In the genomic region with DNA sequence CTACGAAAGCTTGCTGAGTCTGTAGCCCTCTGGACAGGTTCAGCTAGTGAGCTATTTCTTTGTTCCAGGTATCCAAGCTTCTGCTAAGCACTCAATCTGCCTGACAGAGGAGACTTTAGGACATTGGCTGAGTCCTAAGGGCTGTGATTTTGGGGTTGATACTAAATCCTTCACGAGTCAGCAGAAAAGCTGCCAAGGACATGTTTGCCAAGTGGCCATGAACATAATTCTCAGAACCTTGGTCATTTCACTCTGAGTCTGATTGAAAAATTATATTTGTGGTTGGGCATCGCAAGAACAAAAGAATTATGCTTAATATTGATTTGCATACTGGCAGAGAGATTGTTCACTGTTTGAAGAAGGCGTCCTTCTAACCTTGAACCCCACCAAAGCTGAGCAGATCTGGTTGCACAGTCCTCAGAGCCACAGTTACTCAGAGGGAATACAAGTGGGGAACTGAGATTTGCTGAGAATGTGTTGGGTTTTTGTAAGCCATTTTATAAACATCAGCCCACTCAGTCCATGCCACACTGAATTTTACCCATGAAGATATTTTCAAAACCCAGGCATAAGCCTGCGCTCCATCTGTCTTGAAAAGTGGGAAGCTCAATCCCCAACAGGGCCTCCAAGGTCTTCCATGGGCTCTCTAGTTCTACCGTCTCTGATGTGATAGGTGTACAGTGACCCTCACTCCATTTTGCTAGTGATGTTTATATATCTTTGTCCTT, we compare ENCODE assay signal across 24 mouse cellular contexts. TPM values are rescaled to one million over a fixed set of nuclear protein-coding genes. Genes with fewer than 3 reads are reported as not detected.
DNase-seq lines count a peak whose midpoint lies in the region; ATAC-seq and TF ChIP-seq lines count a peak whose summit lies in the region.
"Had no signal": no experiment of that assay in that cellular context is flagged by ENCODE, and none has a peak within 500 bp of the region (broad histone marks: within the 10 kb centered on the region; RNA-seq: fewer than 3 reads in every experiment).

No protein-coding gene starts in this region.

- TF ChIP-seq CTCF in layer of hippocampus, adult 2 months (conservative IDR thresholded peaks at IDR 0.05): no peak

- no peak overlapping the region for H3K4me3 ChIP-seq in layer of hippocampus, adult 2 months
- H3K4me3 ChIP-seq: heart, embryonic 15.5 days; hindbrain, embryonic 15.5 days; limb, embryonic 12.5 days; midbrain, embryonic 12.5 days had no signal

- H3K27ac ChIP-seq in layer of hippocampus, adult 2 months: peak overlapping the region; percentile 79
- H3K27ac ChIP-seq: heart, embryonic 15.5 days; hindbrain, embryonic 15.5 days; limb, embryonic 12.5 days; midbrain, embryonic 12.5 days had no signal

- ATAC-seq in activated CD4-positive, CD25-positive, alpha-beta regulatory T cell, adult 4 months: no peak
- ATAC-seq: CD4-positive, CD25-positive, alpha-beta regulatory T cell, adult 4 months; forebrain, embryonic 16.5 days; liver, postnatal 0 days had no signal

- peak; percentile 41 for DNase-seq in adrenal gland, postnatal 10 days
- no peak for DNase-seq in adrenal gland, adult 18-20 months (ENCODE audit: low spot score in 2 of 2)
- peak in 1 of 2 experiments; percentile 42 for DNase-seq in layer of hippocampus, adult 2 months (ENCODE audit: low spot score in 2 of 2)
- DNase-seq in layer of hippocampus, adult 9-11 months: no peak
- DNase-seq in right cerebral cortex, adult 18-20 months: peak; percentile 31
- DNase-seq in right cerebral cortex, postnatal 10 days (ENCODE audit: low spot score in 2 of 2): no peak
- DNase-seq in thymus, postnatal 36 days: no peak
- DNase-seq: cerebellum, adult 2 months; cerebellum, postnatal 25 days; heart, postnatal 36 days; kidney, postnatal 25 days; liver, postnatal 0 days; lung, postnatal 10 days; thymus, postnatal 25 days had no signal

RNA-seq across cellular contexts. Expression of a gene that starts 39.1 kb away (rescaled TPM):
- total RNA-seq in adrenal gland, postnatal 10 days (2021): 10 to 100 TPM; 22.6 to 32.4 TPM
- total RNA-seq in adrenal gland, adult 18-20 months (2021): 10 to 100 TPM; 19.6 to 23.5 TPM
- total RNA-seq in layer of hippocampus, adult 2 months (2021): 10 to 100 TPM; 83.3 to 90.8 TPM
- polyA plus RNA-seq in activated CD4-positive, CD25-positive, alpha-beta regulatory T cell, adult 4 months (2017; shearing (Covaris generic)): under 1 TPM in 1 of 2 experiments, not detected in 1; 0.28 TPM
- total RNA-seq: megakaryocyte progenitor cell, adult 5-6 weeks; monocyte, adult 5-6 weeks; neutrophil, adult 5-6 weeks had no signal

Comparison
In these comparisons a context has a peak if more than half of its experiments do, and no peak if none do; other contexts are left out.
1. DNase-seq: peak in adrenal gland, postnatal 10 days (single experiment) and right cerebral cortex, adult 18-20 months (single experiment); none in adrenal gland, adult 18-20 months (0 of 2), layer of hippocampus, adult 9-11 months (single experiment), right cerebral cortex, postnatal 10 days (0 of 2) and thymus, postnatal 36 days (0 of 2).